Comparison of ENCODE assay signal across 19 mouse cellular contexts in the genomic region with DNA sequence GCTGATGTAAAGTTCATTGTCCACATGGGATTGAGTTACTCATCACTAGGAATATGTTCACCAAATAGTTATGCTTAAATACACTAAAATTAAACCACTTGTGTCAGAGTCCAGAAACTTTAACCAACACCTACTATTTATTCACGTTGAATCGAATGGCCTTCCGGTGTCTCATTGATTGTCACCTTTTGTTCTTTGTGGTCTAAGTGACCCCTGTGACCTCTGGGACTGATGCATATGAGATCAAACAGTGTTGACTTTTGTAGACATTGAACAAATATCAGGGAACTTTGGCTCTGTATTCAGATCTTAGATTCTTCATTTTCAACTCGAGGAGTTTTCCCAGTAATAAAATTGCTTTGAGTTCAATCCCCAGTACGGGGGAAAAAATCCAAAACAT. TPM values are rescaled to one million over a fixed set of nuclear protein-coding genes. Genes with fewer than 3 reads are reported as not detected.
"Had no signal": no experiment of that assay in that cellular context is flagged by ENCODE, and none has a peak within 500 bp of the region (broad histone marks: within the 10 kb centered on the region; RNA-seq: fewer than 3 reads in every experiment).

No protein-coding gene starts in this region.

RNA-seq across cellular contexts. Expression of gene Hsd3b4, which starts 3.1 kb away (rescaled TPM):
- polyA plus RNA-seq: cerebellum, adult 2 months; cortical plate, adult 2 months; embryonic facial prominence, embryonic 10.5 days; embryonic facial prominence, embryonic 11.5 days; embryonic facial prominence, embryonic 12.5 days; embryonic facial prominence, embryonic 13.5 days; embryonic facial prominence, embryonic 14.5 days; embryonic facial prominence, embryonic 15.5 days; erythroblast, embryonic 14.5 days; forebrain, embryonic 10.5 days; forebrain, embryonic 11.5 days; forebrain, embryonic 12.5 days; forebrain, embryonic 13.5 days; forebrain, embryonic 14.5 days; forebrain, embryonic 15.5 days; forebrain, embryonic 16.5 days; forebrain, postnatal 0 days; frontal cortex, adult 2 months; gonadal fat pad, adult 2 months had no signal

RNA-seq across cellular contexts. Expression of gene Gm4450, which starts 50.3 kb away (rescaled TPM):
- polyA plus RNA-seq: cerebellum, adult 2 months; cortical plate, adult 2 months; embryonic facial prominence, embryonic 10.5 days; embryonic facial prominence, embryonic 11.5 days; embryonic facial prominence, embryonic 12.5 days; embryonic facial prominence, embryonic 13.5 days; embryonic facial prominence, embryonic 14.5 days; embryonic facial prominence, embryonic 15.5 days; erythroblast, embryonic 14.5 days; forebrain, embryonic 10.5 days; forebrain, embryonic 11.5 days; forebrain, embryonic 12.5 days; forebrain, embryonic 13.5 days; forebrain, embryonic 14.5 days; forebrain, embryonic 15.5 days; forebrain, embryonic 16.5 days; forebrain, postnatal 0 days; frontal cortex, adult 2 months; gonadal fat pad, adult 2 months had no signal
